Mouse (Mus musculus) lung, postnatal 0 days (tissue): ENCODE data around the gene Tmem100.

Experiments used
- CTCF ChIP-seq: IDR thresholded peaks from 2 replicates; pipeline ENCODE4 v1.5.1; 2016; ENCODE audit warnings: antibody characterized with exemption, mild to moderate bottlenecking
- EP300 ChIP-seq: IDR thresholded peaks from 2 replicates; pipeline ENCODE4 v1.6.1; 2016; ENCODE audit warnings: antibody characterized with exemption, mild to moderate bottlenecking, control low read depth

DNA sequence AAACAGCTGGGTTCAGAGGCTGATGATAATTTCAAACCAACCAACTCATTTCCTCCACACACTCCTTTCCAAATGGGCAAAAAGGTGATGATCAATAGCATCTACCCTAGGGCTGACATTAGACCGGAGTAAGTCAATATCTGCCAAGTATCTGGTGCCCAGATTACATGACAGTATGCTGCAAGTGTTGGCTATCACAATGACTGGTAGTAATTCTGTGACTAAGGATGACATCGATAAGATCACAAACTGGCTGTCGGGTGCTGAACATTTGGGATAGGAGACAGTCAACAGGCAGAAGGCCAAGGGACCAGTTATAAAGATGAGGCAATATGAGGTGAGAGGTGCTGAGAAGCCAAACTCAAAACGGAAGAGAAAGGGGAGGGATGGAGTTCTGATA is 29.5 kb upstream of the Tmem100 start:
- TF ChIP-seq EP300 (no peak), CTCF (no peak)
